Mouse (Mus musculus) E14TG2a.4 (cell line): ENCODE measurements at regions not wholly inside any gene's neighbourhood (a gene's known extent, or its start where the extent isn't known, plus 50 kb on each side); places are given as distances from the start of the nearest gene placed in this dataset.

Experiments used
- H3K27me3 ChIP-seq: 2 replicates; pipeline ENCODE4 v1.6.1; 2014; ENCODE audit warnings: low read length, control low read depth; ENCODE audit not compliant: insufficient read depth
- H3K36me3 ChIP-seq: 2 replicates; pipeline ENCODE4 v1.6.1; 2014; ENCODE audit warnings: low read length, control low read depth; ENCODE audit not compliant: insufficient read depth
- H3K4me1 ChIP-seq: replicated peaks from 2 replicates; pipeline ENCODE4 v1.6.1; 2014; ENCODE audit warnings: low read depth, low read length, control low read depth
- H3K4me3 ChIP-seq: replicated peaks from 2 replicates; pipeline ENCODE4 v1.5.1; 2014; ENCODE audit warnings: mild to moderate bottlenecking, low read length
- H3K9me3 ChIP-seq: 2 replicates; pipeline ENCODE4 v1.6.1; 2014; ENCODE audit warnings: low read length, control low read depth
- CTCF ChIP-seq: conservative IDR thresholded peaks from 2 replicates; pipeline ENCODE4 v1.5.1; 2014; ENCODE audit warnings: low read length
- NANOG ChIP-seq: IDR thresholded peaks from 2 replicates; pipeline ENCODE4 v1.6.1; 2014; ENCODE audit warnings: borderline replicate concordance, low read length, mixed read lengths
- POU5F1 ChIP-seq: IDR thresholded peaks from 2 replicates; pipeline ENCODE4 v1.6.1; 2014; ENCODE audit warnings: low read length, borderline replicate concordance

DNA sequence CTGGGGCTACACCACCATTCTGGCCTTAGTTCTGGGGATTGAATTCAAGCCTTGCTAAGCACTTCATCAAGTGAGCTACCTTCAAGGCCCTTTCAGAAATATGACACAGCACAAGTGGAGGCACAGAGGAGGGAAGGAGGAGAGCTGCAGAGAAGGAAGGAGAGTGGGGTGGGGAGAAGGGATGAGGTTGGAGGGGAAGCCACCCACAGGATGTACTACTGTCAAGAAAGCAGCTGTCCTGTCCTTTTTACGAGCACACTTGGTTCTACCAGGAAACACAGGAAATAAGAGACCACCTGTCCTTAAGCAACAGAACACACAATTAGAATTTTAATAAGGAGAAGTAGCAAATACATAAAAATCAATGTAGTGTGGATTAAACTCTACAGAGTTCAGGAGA is 210.5 kb upstream of the Mkln1 start:
- Histone ChIP-seq H3K4me3 (no peak overlapping the region), H3K27me3 (no peaks in the 10 kb centered on the region)
- TF ChIP-seq CTCF = no peak

DNA sequence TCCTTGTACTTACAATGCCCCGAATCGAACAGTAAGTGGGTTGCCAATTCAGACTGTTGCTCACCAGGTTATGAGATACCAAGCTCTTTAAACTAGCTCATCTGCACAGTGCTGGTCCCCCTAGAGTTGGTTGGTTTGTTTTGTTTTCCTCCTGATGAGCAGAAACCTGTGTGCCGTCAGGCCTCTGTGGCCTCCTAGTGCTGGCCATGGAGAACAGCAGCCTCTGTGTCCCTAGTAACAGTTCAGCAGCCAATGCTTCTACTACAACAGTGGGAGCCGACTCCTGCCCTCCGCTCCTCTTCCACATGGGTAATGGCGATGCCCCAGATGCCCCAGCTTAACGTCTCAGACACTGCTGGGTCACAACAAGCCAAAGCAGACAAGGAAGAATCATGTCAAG is 209.5 kb upstream of the Mkln1 start:
- TF ChIP-seq POU5F1 (no peak), CTCF (peak; percentile 45), NANOG (no peak)
- H3K36me3 ChIP-seq = no peaks in the 10 kb centered on the region
- H3K4me1 ChIP-seq = 0 out of 2 replicates have a peak, but pooled peaks cover 4% of the 10 kb centered on the region
- no peaks in the 10 kb centered on the region for H3K27me3 ChIP-seq
- no peak overlapping the region for H3K4me3 ChIP-seq
- no peaks in the 10 kb centered on the region for H3K9me3 ChIP-seq

More for the DNA sequence above, 210.5 kb upstream of the Mkln1 start:
- H3K9me3 ChIP-seq = 0 out of 2 replicates have a peak, but pooled peaks cover 3% of the 10 kb centered on the region
- 0 out of 2 replicates have a peak, but pooled peaks cover 4% of the 10 kb centered on the region for H3K4me1 ChIP-seq
- H3K36me3 ChIP-seq = no peaks in the 10 kb centered on the region

DNA sequence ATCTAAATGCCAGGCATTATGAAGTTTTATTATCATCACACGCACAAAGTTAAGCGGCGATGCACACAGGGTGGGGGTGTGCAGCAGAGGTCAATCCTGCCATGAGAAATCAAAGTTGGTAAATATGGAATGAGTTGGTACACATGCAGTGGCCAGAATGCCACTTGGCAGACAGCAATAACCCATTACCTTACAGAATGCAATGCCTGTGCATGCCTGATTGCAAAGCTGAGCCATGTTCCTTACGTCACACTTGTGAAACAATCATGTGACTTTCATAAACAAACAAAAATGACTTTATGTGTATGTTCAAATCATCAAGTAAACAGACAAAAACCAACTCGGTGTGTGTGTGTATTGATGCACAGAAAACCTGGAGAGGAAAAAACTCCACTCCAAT is 208.5 kb upstream of the Mkln1 start:
- Histone ChIP-seq H3K36me3 (no peaks in the 10 kb centered on the region), H3K4me1 (0 out of 2 replicates have a peak, but pooled peaks cover 4% of the 10 kb centered on the region), H3K9me3 (no peaks in the 10 kb centered on the region), H3K27me3 (no peaks in the 10 kb centered on the region), H3K4me3 (no peak overlapping the region)
- TF ChIP-seq CTCF = no peak
- TF ChIP-seq POU5F1 = no peak
- no peak for TF ChIP-seq NANOG

DNA sequence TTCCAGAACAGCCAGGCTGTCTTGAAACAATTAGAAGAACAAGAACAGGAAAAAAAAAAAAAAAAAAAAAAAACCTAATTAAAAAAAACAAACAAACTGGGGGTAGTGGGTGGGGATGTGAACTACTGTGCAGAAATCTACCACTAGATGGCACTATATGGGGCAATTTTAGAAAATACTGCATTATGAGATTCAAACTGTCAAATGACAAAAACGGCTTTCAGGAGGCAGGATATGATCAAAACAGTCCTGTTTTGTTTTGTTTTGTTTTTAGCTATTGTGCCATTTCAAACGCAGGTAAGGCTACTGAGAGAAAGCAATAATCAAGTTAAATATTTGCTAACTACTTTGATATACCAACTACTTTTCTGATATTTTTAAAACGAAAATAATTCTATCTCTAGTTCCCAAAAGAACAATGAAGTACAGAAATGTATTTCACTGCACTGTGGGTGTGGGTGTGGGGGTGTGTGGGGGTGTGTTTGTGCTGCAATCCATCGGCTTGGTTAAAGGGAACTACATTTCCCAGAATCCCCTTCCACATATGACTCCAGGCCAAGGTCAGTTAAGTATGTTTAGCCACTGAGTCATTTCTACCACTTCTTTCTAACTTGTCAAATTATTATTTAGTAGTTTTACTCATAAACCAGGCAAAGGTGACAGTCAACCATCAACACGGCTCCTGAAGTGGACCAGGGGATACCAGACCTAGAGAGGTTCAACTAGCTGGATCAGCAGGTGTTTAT is 207.7 kb upstream of the Mkln1 start:
- no peaks in the 10 kb centered on the region for H3K9me3 ChIP-seq
- TF ChIP-seq CTCF (peak; percentile 75), NANOG (no peak), POU5F1 (no peak)
- H3K36me3 ChIP-seq = no peaks in the 10 kb centered on the region
- no peak overlapping the region for H3K4me3 ChIP-seq
- 0 out of 2 replicates have a peak, but pooled peaks cover 3% of the 10 kb centered on the region for H3K27me3 ChIP-seq
- peaks cover 7% of the 10 kb centered on the region for H3K4me1 ChIP-seq

DNA sequence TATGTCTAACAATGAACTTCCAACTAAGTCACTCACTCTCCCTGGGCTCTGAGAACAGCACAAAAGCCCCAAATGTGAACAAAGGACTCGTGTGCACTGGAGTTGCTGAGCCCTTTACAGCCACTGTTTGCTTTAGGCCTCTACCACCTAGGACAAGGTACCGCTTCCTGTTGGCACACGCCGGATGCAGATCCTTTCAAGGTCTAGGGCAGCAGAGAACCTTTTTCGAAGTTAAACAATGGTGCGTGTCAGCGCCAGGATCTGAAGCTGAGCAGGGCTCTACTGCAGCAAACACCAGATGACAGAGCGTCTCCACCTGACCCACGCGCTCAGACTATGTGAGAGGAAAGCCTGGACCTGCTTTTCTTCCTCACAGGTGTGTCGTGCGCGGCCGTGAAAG is 207.0 kb upstream of the Mkln1 start:
- TF ChIP-seq POU5F1 = no peak
- no peak for TF ChIP-seq NANOG
- no peak for TF ChIP-seq CTCF
- Histone ChIP-seq H3K4me1 (peaks cover 9% of the 10 kb centered on the region), H3K9me3 (no peaks in the 10 kb centered on the region), H3K36me3 (no peaks in the 10 kb centered on the region), H3K27me3 (peaks cover 3% of the 10 kb centered on the region; the same call in 1 of the 2 replicates), H3K4me3 (no peak overlapping the region)

DNA sequence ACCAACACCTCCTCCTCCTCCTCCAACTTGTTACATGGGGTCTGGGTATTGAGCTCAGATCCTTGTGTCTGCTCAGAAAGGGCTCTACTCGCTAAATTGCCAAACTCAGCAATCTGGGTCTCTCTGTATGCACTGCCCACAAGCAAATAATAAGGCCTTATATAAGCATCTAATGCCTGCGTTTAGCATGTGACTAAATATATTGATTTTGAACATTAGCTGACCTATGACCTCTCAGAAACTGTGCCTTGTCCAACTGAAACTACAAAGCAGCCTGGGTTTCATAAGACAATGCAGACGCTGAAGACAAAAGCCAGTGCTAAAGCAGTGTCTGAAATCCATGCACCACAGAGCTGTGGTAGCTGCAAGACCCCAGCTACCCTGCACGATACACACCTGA is 206.3 kb upstream of the Mkln1 start:
- Histone ChIP-seq H3K4me1 (peaks cover 9% of the 10 kb centered on the region), H3K9me3 (no peaks in the 10 kb centered on the region), H3K27me3 (peaks cover 3% of the 10 kb centered on the region; the same call in 1 of the 2 replicates), H3K4me3 (no peak overlapping the region), H3K36me3 (no peaks in the 10 kb centered on the region)
- TF ChIP-seq CTCF (no peak), POU5F1 (no peak), NANOG (no peak)

DNA sequence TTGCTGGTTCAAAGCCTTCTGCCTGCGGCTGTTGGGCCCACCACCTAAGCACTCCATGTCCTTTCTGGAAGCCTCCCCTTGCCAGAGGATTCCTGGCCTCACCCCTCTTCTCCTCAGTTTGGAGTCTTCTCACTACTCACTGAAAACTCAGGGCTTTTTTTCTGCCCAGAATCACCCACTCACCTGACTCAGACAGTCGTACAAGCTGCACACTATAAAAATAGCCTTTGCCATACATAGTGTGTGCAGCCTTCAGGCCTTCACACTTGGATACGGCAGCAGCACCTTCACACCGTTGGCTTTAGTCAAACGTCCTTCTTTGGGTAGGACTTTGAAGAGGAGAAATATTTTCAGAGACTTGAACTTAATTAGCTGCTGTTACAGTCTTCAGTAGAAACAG is 205.3 kb upstream of the Mkln1 start:
- Histone ChIP-seq H3K4me3 (no peak overlapping the region), H3K36me3 (no peaks in the 10 kb centered on the region), H3K4me1 (peaks cover 14% of the 10 kb centered on the region), H3K9me3 (no peaks in the 10 kb centered on the region), H3K27me3 (peaks cover 3% of the 10 kb centered on the region; the same call in 1 of the 2 replicates)
- TF ChIP-seq POU5F1 = no peak
- TF ChIP-seq NANOG = no peak
- TF ChIP-seq CTCF = no peak

- Histone ChIP-seq H3K27me3 (peaks cover 9% of the 10 kb centered on the region; the same call in 1 of the 2 replicates), H3K9me3 (no peaks in the 10 kb centered on the region), H3K4me3 (no peak overlapping the region), H3K4me1 (peaks cover 12% of the 10 kb centered on the region), H3K36me3 (no peaks in the 10 kb centered on the region)
- TF ChIP-seq NANOG (no peak), CTCF (peak; percentile 76), POU5F1 (no peak)
Observed at GRCm38 (mm10) chr6:31197631-31198338, 200.8 kb upstream of the Mkln1 start.
